Mouse (Mus musculus) intestine, postnatal 0 days (tissue): Measurements from ENCODE around the gene C3. TPM values are rescaled to one million over a fixed set of nuclear protein-coding genes. Genes with fewer than 3 reads are reported as not detected.

Source experiments
- ATAC-seq: fragments of 200-750 bp; cut with Nextera tagmentation; 2 replicates; pipeline ENCODE4 v1.8.0; 2017; ENCODE audit warnings: mild to moderate bottlenecking, moderate TSS enrichment, moderate library complexity
- H3K27ac ChIP-seq: fragments of 300-500 bp; sonication (generic); 2 replicates; pipeline ENCODE4 v1.5.1; 2014; ENCODE audit warnings: mild to moderate bottlenecking, low read depth, low read length, moderate library complexity
- H3K27me3 ChIP-seq: fragments of 300-500 bp; sonication (generic); replicated peaks from 2 replicates; pipeline ENCODE4 v1.6.1; 2014; ENCODE audit warnings: low read length, mixed read lengths; ENCODE audit not compliant: control insufficient read depth, insufficient read depth
- H3K36me3 ChIP-seq: fragments of 300-500 bp; sonication (generic); 2 replicates; pipeline ENCODE4 v1.6.1; 2014; ENCODE audit warnings: mild to moderate bottlenecking, moderate library complexity; ENCODE audit not compliant: control insufficient read depth, insufficient read depth
- H3K4me1 ChIP-seq: fragments of 300-500 bp; sonication (generic); replicated peaks from 2 replicates; pipeline ENCODE4 v1.6.1; 2014; ENCODE audit warnings: antibody characterized with exemption, low read length, mixed read lengths; ENCODE audit not compliant: control insufficient read depth, insufficient read depth
- H3K4me2 ChIP-seq: fragments of 300-500 bp; sonication (generic); replicated peaks from 2 replicates; pipeline ENCODE4 v1.6.1; 2014; ENCODE audit warnings: low read depth, mild to moderate bottlenecking, moderate library complexity
- H3K4me3 ChIP-seq: fragments of 300-500 bp; sonication (generic); 2 replicates; pipeline ENCODE4 v1.5.1; 2014; ENCODE audit warnings: low read depth, low read length
- H3K9ac ChIP-seq: fragments of 300-500 bp; sonication (generic); 2 replicates; pipeline ENCODE4 v1.6.1; 2014; ENCODE audit warnings: mild to moderate bottlenecking, low read depth, low read length
- H3K9me3 ChIP-seq: fragments of 300-500 bp; sonication (generic); 2 replicates; pipeline ENCODE4 v1.6.1; 2016; ENCODE audit warnings: mixed run types; ENCODE audit not compliant: control insufficient read depth
- CTCF ChIP-seq: sonication (generic); IDR thresholded peaks from 2 replicates; pipeline ENCODE4 v1.5.1; 2016; ENCODE audit warnings: low read depth, mild to moderate bottlenecking, control low read depth, antibody characterized with exemption, moderate library complexity
- WGBS: fragments of 180-500 bp; shearing (Covaris S2); extraction: QIAGEN DNeasy Blood & Tissue Kit; methylation state at CpG from one replicate; pipeline ENCODE4 v1.1.7; 2014; 5-methylcytosine and 5-hydroxymethylcytosine counted together
- polyA plus RNA-seq: library from polyadenylated mRNA; unstranded; fragments of >200 nt; fragmentation: Nextera tagmentation; extraction: Ambion mirVana; gene quantifications from 2 replicates; pipeline ENCODE4 v1.2.1, GENCODE M21; 2015

The C3 gene
- polyA plus RNA-seq, 1 experiment from 2014 or later, result 19.5 TPM

DNA sequence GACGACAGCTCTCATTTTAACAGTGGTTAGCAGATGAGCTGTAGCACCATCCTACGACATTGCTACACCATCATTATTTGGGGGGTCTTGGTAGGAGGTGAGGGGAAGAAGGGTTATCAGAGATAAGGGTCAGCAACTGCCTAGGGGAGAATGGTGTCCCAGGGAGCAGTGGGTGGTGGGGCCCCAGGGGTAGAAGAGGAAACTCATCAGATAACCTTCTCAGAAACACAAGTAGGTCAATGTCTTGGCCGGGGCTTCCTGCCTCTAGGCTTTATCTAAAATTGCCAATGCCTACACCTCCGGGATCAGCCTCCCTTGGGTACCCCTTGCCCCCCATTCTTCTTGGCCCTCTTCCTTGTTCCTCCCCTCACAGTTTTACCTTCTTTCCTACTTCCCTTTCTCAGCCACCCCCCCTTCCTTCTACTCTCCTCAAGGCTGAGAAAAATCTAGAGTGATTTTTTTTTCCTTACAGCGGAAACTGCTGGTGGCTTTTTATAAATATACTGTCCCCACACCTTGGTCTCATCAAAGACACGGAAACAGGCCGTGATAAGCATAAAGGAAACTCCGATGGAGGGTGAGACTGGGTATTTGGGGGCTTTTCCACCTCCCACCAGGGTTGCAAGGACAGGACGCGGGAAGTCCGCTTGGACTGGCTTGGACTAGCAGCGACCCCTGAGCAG lies 39.3 kb downstream of the C3 start:
- Histone ChIP-seq H3K9ac (no peak overlapping the region), H3K4me2 (no peak overlapping the region), H3K27me3 (no peaks in the 10 kb centered on the region), H3K4me1 (no peaks in the 10 kb centered on the region), H3K9me3 (no peaks in the 10 kb centered on the region), H3K4me3 (no peak overlapping the region), H3K36me3 (no peaks in the 10 kb centered on the region), H3K27ac (no peak overlapping the region)
- ATAC-seq, result no peak
- no peak for TF ChIP-seq CTCF
- WGBS, result 71% methylated on average over 12 of the region's 12 CpGs

- H3K36me3 ChIP-seq, result no peaks in the 10 kb centered on the region
- H3K9me3 ChIP-seq, result no peaks in the 10 kb centered on the region
- no peak overlapping the region for H3K4me2 ChIP-seq
- no peaks in the 10 kb centered on the region for H3K27me3 ChIP-seq
- no peak overlapping the region for H3K4me3 ChIP-seq
- no peaks in the 10 kb centered on the region for H3K4me1 ChIP-seq
- no peak for ATAC-seq
- no peak overlapping the region for H3K9ac ChIP-seq
- WGBS, result 57% methylated on average over 2 of the region's 2 CpGs
- H3K27ac ChIP-seq, result no peak overlapping the region
- TF ChIP-seq CTCF, result no peak
Observed at GRCm38 (mm10) chr17:57185641-57186040, 42.3 kb downstream of the C3 start.

GRCm38 (mm10) chr17:57182871-57183270 lies 45.1 kb downstream of the C3 start:
- Histone ChIP-seq H3K9ac (no peak overlapping the region), H3K4me3 (no peak overlapping the region), H3K4me1 (no peaks in the 10 kb centered on the region), H3K4me2 (no peak overlapping the region), H3K27ac (no peak overlapping the region), H3K36me3 (no peaks in the 10 kb centered on the region), H3K27me3 (no peaks in the 10 kb centered on the region), H3K9me3 (no peaks in the 10 kb centered on the region)
- WGBS, result 57% methylated on average over 3 of the region's 3 CpGs
- ATAC-seq, result no peak
- no peak for TF ChIP-seq CTCF

DNA sequence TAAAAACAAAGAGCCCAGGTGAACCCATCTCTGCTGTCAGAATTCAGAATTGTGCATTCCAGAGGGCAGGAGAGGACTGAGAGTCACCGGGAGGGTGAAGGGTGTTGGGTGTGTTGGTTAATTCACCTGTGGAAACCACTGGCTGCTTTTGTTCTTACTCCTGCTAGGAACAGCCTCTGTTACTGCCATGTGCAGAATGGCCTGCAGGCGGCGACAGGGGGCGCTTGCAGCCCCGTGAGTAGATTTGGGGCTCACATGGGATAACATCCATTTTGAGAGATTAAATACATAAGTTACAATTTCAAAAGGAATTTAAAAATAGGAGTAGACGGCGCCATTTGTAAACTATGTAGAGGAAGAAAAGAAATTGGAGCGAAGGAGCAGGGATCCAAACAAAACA lies 47.6 kb downstream of the C3 start:
- ATAC-seq, result no peak
- H3K4me2 ChIP-seq, result no peak overlapping the region
- H3K36me3 ChIP-seq, result no peaks in the 10 kb centered on the region
- H3K9ac ChIP-seq, result no peak overlapping the region
- no peak overlapping the region for H3K27ac ChIP-seq
- no peak overlapping the region for H3K4me3 ChIP-seq
- 36% methylated on average over 8 of the region's 8 CpGs for WGBS
- no peaks in the 10 kb centered on the region for H3K9me3 ChIP-seq
- TF ChIP-seq CTCF, result peak; percentile 59
- H3K27me3 ChIP-seq, result no peaks in the 10 kb centered on the region
- no peaks in the 10 kb centered on the region for H3K4me1 ChIP-seq

DNA sequence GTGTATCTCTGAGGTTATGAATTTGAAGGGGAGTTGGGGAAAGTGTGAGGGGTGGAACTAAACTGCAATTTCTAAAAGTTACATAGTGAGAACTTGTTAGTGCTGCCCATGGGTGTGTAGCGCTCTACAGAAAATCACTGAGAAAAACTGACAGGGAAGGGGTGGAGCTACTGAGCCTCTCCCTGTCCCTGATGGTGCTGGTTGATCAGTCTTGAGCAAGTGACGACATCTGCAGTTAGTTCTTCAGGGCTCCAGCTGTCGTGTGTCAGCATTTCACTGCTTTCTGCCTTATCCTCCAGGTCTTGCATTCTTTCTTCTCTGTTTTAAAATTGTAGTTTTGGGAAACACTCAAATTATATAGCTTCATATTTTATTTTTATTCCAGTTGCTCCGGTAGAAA lies 54.6 kb downstream of the C3 start:
- H3K36me3 ChIP-seq, result no peaks in the 10 kb centered on the region
- H3K9me3 ChIP-seq, result peaks cover 4% of the 10 kb centered on the region; the same call in 1 of the 2 replicates
- no peak for ATAC-seq
- H3K9ac ChIP-seq, result no peak overlapping the region
- H3K4me2 ChIP-seq, result no peak overlapping the region
- no peak overlapping the region for H3K27ac ChIP-seq
- WGBS, result 57% methylated on average over 4 of the region's 4 CpGs
- no peak overlapping the region for H3K4me3 ChIP-seq
- TF ChIP-seq CTCF, result no peak
- no peaks in the 10 kb centered on the region for H3K4me1 ChIP-seq
- H3K27me3 ChIP-seq, result no peaks in the 10 kb centered on the region

- TF ChIP-seq CTCF, result no peak
- Histone ChIP-seq H3K27me3 (no peaks in the 10 kb centered on the region), H3K9ac (no peak overlapping the region), H3K27ac (no peak overlapping the region), H3K4me2 (no peak overlapping the region), H3K36me3 (no peaks in the 10 kb centered on the region), H3K9me3 (peaks cover 4% of the 10 kb centered on the region; the same call in 1 of the 2 replicates), H3K4me3 (no peak overlapping the region), H3K4me1 (no peaks in the 10 kb centered on the region)
- 63% methylated on average over 5 of the region's 5 CpGs for WGBS
- no peak for ATAC-seq
Observed at GRCm38 (mm10) chr17:57172378-57172777, 55.6 kb downstream of the C3 start.
